Mouse (Mus musculus) heart, adult 2 months (tissue): ENCODE data around the gene Marc2. TPM values are rescaled to one million over a fixed set of nuclear protein-coding genes. Genes with fewer than 3 reads are reported as not detected.

ENCODE experiments used
- DNase-seq, 2 experiments: peaks; one replicate each; pipeline ENCODE4 v3.0.0; 2021
- H3K27ac ChIP-seq: fragments of 200-600 bp; 2 replicates; pipeline ENCODE4 v1.8.1; 2022
- H3K27me3 ChIP-seq: fragments of 200-500 bp; 2 replicates; pipeline ENCODE4 v1.6.1; 2012; ENCODE audit warnings: mild to moderate bottlenecking, low read length, inconsistent platforms, mixed read lengths; ENCODE audit not compliant: control insufficient read depth, insufficient read depth
- H3K36me3 ChIP-seq: fragments of 200-500 bp; 2 replicates; pipeline ENCODE4 v1.6.1; 2012; ENCODE audit warnings: low read length, inconsistent platforms; ENCODE audit not compliant: control insufficient read depth, insufficient read depth
- H3K4me1 ChIP-seq: fragments of 200-500 bp; 2 replicates; pipeline ENCODE4 v1.6.1; 2011; ENCODE audit warnings: low read length; ENCODE audit not compliant: control insufficient read depth, insufficient read depth
- H3K4me3 ChIP-seq: fragments of 200-600 bp; 2 replicates; pipeline ENCODE4 v1.8.1; 2022
- H3K79me2 ChIP-seq: fragments of 200-500 bp; replicated peaks from 2 replicates; pipeline ENCODE4 v1.6.1; 2012; ENCODE audit warnings: mild to moderate bottlenecking, inconsistent platforms, low read length, moderate library complexity, mixed read lengths; ENCODE audit not compliant: control insufficient read depth, insufficient read depth
- H3K9ac ChIP-seq: fragments of 200-500 bp; 2 replicates; pipeline ENCODE4 v1.6.1; 2012; ENCODE audit warnings: low read depth, mild to moderate bottlenecking, control low read depth, inconsistent platforms, low read length, mixed read lengths
- CTCF ChIP-seq: fragments of 200-600 bp; IDR thresholded peaks from 2 replicates; pipeline ENCODE4 v1.8.1; 2022; ENCODE audit warnings: antibody characterized with exemption, mild to moderate bottlenecking, moderate library complexity
- EP300 ChIP-seq: fragments of 200-500 bp; IDR thresholded peaks from 2 replicates; pipeline ENCODE4 v1.6.1; 2011; ENCODE audit warnings: low read depth, low read length, control low read depth; ENCODE audit not compliant: insufficient read depth
- POLR2A ChIP-seq: fragments of 200-500 bp; IDR thresholded peaks from 2 replicates; pipeline ENCODE4 v1.6.1; 2011; ENCODE audit warnings: mild to moderate bottlenecking, low read depth, low read length, control low read depth; ENCODE audit not compliant: insufficient read depth
- WGBS: fragments of 180-500 bp; shearing (Covaris S2); methylation state at CpG from one replicate; pipeline ENCODE4 v1.1.7; 2018; 5-methylcytosine and 5-hydroxymethylcytosine counted together
- intact Hi-C: fragments of 180-260 bp; cut with DNase I; formaldehyde crosslinking; loops from one replicate; pipeline ENCODE4 v1.15.1; 2025
- polyA plus RNA-seq: library from polyadenylated mRNA; depleted of rRNA; stranded (reverse); fragments of >200 nt; gene quantifications from 2 replicates; pipeline ENCODE4 v1.2.3, GENCODE M21; 2012
- total RNA-seq, 2 experiments: library from RNA; stranded (reverse); gene quantifications; 2 replicates each; pipeline ENCODE4 v1.2.3; 2021

Marc2 gene
- total and polyA plus RNA-seq, 3 experiments, result 41.6 to 146 (median 106) TPM

DNA sequence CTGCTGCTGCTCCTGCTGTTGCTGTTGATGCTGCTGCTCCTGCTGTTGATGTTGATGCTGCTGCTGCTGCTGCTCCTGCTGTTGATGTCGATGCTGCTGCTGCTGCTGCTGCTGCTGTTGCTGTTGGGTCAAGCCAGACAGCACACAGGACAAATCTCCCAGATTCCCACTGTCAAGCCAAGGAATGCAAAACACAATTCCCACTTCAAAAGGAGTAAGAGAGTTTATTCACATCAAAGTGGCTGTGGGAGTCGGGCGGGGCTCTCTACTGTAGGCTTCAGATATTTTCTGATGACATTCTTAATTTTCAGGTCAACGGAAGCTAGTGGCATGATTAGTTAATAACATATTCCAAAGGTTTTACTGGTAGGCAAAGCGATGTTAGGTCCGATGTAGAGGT lies 16.4 kb upstream of the Marc2 start:
- WGBS, result 84% methylated on average over 6 of the region's 6 CpGs

GRCm38 (mm10) chr1:184861551-184861950 lies 15.3 kb upstream of the Marc2 start:
- H3K36me3 ChIP-seq, result no peaks in the 10 kb centered on the region
- H3K27ac ChIP-seq, result no peak overlapping the region
- WGBS, result 57% methylated on average over 2 of the region's 2 CpGs
- no peak for DNase-seq
- H3K27me3 ChIP-seq, result no peaks in the 10 kb centered on the region
- no peaks in the 10 kb centered on the region for H3K79me2 ChIP-seq
- TF ChIP-seq EP300 (no peak), CTCF (no peak), POLR2A (no peak)
- H3K4me1 ChIP-seq, result peaks cover 18% of the 10 kb centered on the region
- no peak overlapping the region for H3K4me3 ChIP-seq
- no peak overlapping the region for H3K9ac ChIP-seq
- intact Hi-C loops, result loop anchor here (10.0 kb wide), 1 partner anchor 577 kb away; no protein-coding TSS in a partner anchor

More for the DNA sequence above, 16.4 kb upstream of the Marc2 start:
- H3K4me1 ChIP-seq, result peaks cover 18% of the 10 kb centered on the region
- no peak overlapping the region for H3K27ac ChIP-seq
- no peak for TF ChIP-seq POLR2A
- no peak for TF ChIP-seq EP300
- no peak for TF ChIP-seq CTCF
- no peak overlapping the region for H3K4me3 ChIP-seq
- H3K36me3 ChIP-seq, result no peaks in the 10 kb centered on the region
- H3K27me3 ChIP-seq, result no peaks in the 10 kb centered on the region
- H3K79me2 ChIP-seq, result no peaks in the 10 kb centered on the region
- no peak overlapping the region for H3K9ac ChIP-seq
- intact Hi-C loops, result loop anchor here (10.0 kb wide), 1 partner anchor 578 kb away; no protein-coding TSS in a partner anchor
- no peak for DNase-seq

- H3K79me2 ChIP-seq, result no peaks in the 10 kb centered on the region
- TF ChIP-seq POLR2A, result no peak
- TF ChIP-seq CTCF, result no peak
- TF ChIP-seq EP300, result no peak
- H3K4me1 ChIP-seq, result peaks cover 18% of the 10 kb centered on the region
- no peak overlapping the region for H3K9ac ChIP-seq
- no peaks in the 10 kb centered on the region for H3K27me3 ChIP-seq
- H3K27ac ChIP-seq, result peak overlapping the region; percentile 49
- intact Hi-C loops, result loop anchor here (10.0 kb wide), 1 partner anchor 575 kb away; no protein-coding TSS in a partner anchor
- peak in 1 of 2 experiments; percentile 47 for DNase-seq
- H3K36me3 ChIP-seq, result no peaks in the 10 kb centered on the region
- H3K4me3 ChIP-seq, result no peak overlapping the region
- WGBS, result 51% methylated on average over 3 of the region's 3 CpGs
These were observed 14.0 kb upstream of the Marc2 start for GRCm38 (mm10) chr1:184860276-184860675.

GRCm38 (mm10) chr1:184858253-184858652 lies 12.0 kb upstream of the Marc2 start:
- no peaks in the 10 kb centered on the region for H3K36me3 ChIP-seq
- no peak overlapping the region for H3K9ac ChIP-seq
- no peak overlapping the region for H3K4me3 ChIP-seq
- 58% methylated on average over 1 of the region's 1 CpGs for WGBS
- H3K4me1 ChIP-seq, result peaks cover 13% of the 10 kb centered on the region
- intact Hi-C loops, result no loop called here
- H3K27me3 ChIP-seq, result no peaks in the 10 kb centered on the region
- H3K27ac ChIP-seq, result no peak overlapping the region
- TF ChIP-seq EP300 (no peak), POLR2A (no peak), CTCF (no peak)
- no peak for DNase-seq
- no peaks in the 10 kb centered on the region for H3K79me2 ChIP-seq

- DNase-seq, result no peak
- intact Hi-C loops, result loop anchor here (2.0 kb wide), 1 partner anchor 14 kb away; no protein-coding TSS in a partner anchor
- H3K4me1 ChIP-seq, result peaks cover 15% of the 10 kb centered on the region
- H3K27ac ChIP-seq, result no peak overlapping the region
- H3K36me3 ChIP-seq, result no peaks in the 10 kb centered on the region
- H3K27me3 ChIP-seq, result no peaks in the 10 kb centered on the region
- H3K79me2 ChIP-seq, result no peaks in the 10 kb centered on the region
- TF ChIP-seq POLR2A, result no peak
- TF ChIP-seq EP300, result no peak
- no peak for TF ChIP-seq CTCF
- WGBS, result 87% methylated on average over 9 of the region's 9 CpGs
- no peak overlapping the region for H3K4me3 ChIP-seq
- no peak overlapping the region for H3K9ac ChIP-seq
These were observed 11.0 kb upstream of the Marc2 start for GRCm38 (mm10) chr1:184857216-184857615.

- H3K27me3 ChIP-seq, result no peaks in the 10 kb centered on the region
- no peak overlapping the region for H3K9ac ChIP-seq
- H3K4me3 ChIP-seq, result no peak overlapping the region
- 26% methylated on average over 3 of the region's 3 CpGs for WGBS
- H3K79me2 ChIP-seq, result no peaks in the 10 kb centered on the region
- H3K4me1 ChIP-seq, result peaks cover 14% of the 10 kb centered on the region
- intact Hi-C loops, result loop anchor here (1.0 to 2.0 kb wide), 3 partner anchors 28 to 339 kb away; no protein-coding TSS in a partner anchor
- peak in 1 of 2 experiments; percentile 36 for DNase-seq
- H3K27ac ChIP-seq, result peak overlapping the region; percentile 93
- no peaks in the 10 kb centered on the region for H3K36me3 ChIP-seq
- TF ChIP-seq CTCF (no peak), POLR2A (no peak), EP300 (no peak)
These were observed 7.7 kb upstream of the Marc2 start for GRCm38 (mm10) chr1:184853922-184854321.
